Comparison of ENCODE assay signal across 9 mouse cellular contexts in the genomic region with DNA sequence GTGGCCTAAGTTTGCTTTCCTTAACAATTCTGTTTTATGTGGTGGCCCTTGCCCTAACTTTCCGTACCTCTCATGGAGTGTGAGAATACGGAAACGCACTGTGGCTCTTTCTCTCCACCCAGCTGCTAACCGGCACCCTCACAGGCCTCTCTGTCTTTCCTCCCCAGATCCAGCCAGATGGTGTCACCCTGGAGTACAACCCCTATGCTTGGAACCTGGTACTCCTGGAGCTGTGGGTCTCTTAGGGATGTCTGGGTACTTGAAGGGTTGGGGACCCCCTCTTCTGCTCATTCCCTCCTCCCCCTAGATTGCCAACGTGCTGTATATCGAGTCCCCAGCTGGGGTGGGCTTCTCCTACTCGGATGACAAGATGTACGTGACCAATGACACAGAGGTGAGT. TPM values are rescaled to one million over a fixed set of nuclear protein-coding genes. Genes with fewer than 3 reads are reported as not detected.
DNase-seq lines count a peak whose midpoint lies in the region; ATAC-seq and TF ChIP-seq lines count a peak whose summit lies in the region.
"Had no signal": no experiment of that assay in that cellular context is flagged by ENCODE, and none has a peak within 500 bp of the region (broad histone marks: within the 10 kb centered on the region; RNA-seq: fewer than 3 reads in every experiment).

No protein-coding gene starts in this region.

- no peak for ATAC-seq in lung, embryonic 16.5 days (ENCODE audit: low read depth)

- peak overlapping the region; percentile 71 for H3K4me3 ChIP-seq in embryonic facial prominence, embryonic 10.5 days
- H3K4me3 ChIP-seq in lung, embryonic 16.5 days (ENCODE audit: low read length), result peak overlapping the region; percentile 81
- peak overlapping the region; percentile 87 for H3K4me3 ChIP-seq in thymus, adult 2 months (ENCODE audit: control insufficient read depth, insufficient read depth, low read length)

- peak overlapping the region; percentile 85 for H3K9ac ChIP-seq in lung, embryonic 16.5 days (ENCODE audit: low read length)

- no peaks in the 10 kb centered on the region for H3K27me3 ChIP-seq in embryonic facial prominence, embryonic 10.5 days (replicated peaks; ENCODE audit: low read depth, poor library complexity, severe bottlenecking)
- no peaks in the 10 kb centered on the region for H3K27me3 ChIP-seq in lung, embryonic 16.5 days (ENCODE audit: control insufficient read depth, insufficient read depth, low read depth, low read length)
- H3K27me3 ChIP-seq in thymus, adult 2 months (ENCODE audit: control insufficient read depth, insufficient read depth, low read length), result no peaks in the 10 kb centered on the region

- TF ChIP-seq CTCF in thymus, adult 2 months (IDR thresholded peaks at IDR 0.05; ENCODE audit: borderline replicate concordance, control insufficient read depth, extremely low read depth, insufficient read depth, low read length, poor library complexity), result no peak; the same call in 1 of the 2 replicates

- intact Hi-C loops in left cerebral cortex, postnatal 10 days (cut with DNase I), result no loop called here

- H3K27ac ChIP-seq in embryonic facial prominence, embryonic 10.5 days (replicated peaks), result peak overlapping the region; percentile 92; the same call in 1 of the 2 replicates
- H3K27ac ChIP-seq in lung, embryonic 16.5 days (ENCODE audit: low read length), result no peak overlapping the region
- peak overlapping the region; percentile 55; the same call in 1 of the 2 replicates for H3K27ac ChIP-seq in thymus, adult 2 months (ENCODE audit: control insufficient read depth, insufficient read depth, low read length)

- no peak for TF ChIP-seq POLR2A in thymus, adult 2 months (IDR thresholded peaks at IDR 0.05; ENCODE audit: control insufficient read depth, extremely low read depth, insufficient read depth, low read length, poor library complexity)

- H3K36me3 ChIP-seq in embryonic facial prominence, embryonic 10.5 days (replicated peaks), result peaks cover 42% of the 10 kb centered on the region
- H3K36me3 ChIP-seq in lung, embryonic 16.5 days (ENCODE audit: control insufficient read depth, insufficient read depth, low read length), result peaks cover 15% of the 10 kb centered on the region
- peaks cover 21% of the 10 kb centered on the region for H3K36me3 ChIP-seq in thymus, adult 2 months (ENCODE audit: control insufficient read depth, insufficient read depth, low read length)

- no peaks in the 10 kb centered on the region for H3K9me3 ChIP-seq in embryonic facial prominence, embryonic 10.5 days
- H3K9me3 ChIP-seq in lung, embryonic 16.5 days (ENCODE audit: control insufficient read depth, low read length), result no peaks in the 10 kb centered on the region

- peaks cover 28% of the 10 kb centered on the region for H3K4me1 ChIP-seq in embryonic facial prominence, embryonic 10.5 days
- H3K4me1 ChIP-seq in lung, embryonic 16.5 days (replicated peaks; ENCODE audit: control insufficient read depth, insufficient read depth, low read length), result peaks cover 18% of the 10 kb centered on the region
- peaks cover 20% of the 10 kb centered on the region for H3K4me1 ChIP-seq in thymus, adult 2 months (replicated peaks; ENCODE audit: control insufficient read depth, insufficient read depth, low read length)

- H3K4me2 ChIP-seq in lung, embryonic 16.5 days (ENCODE audit: low read depth, low read length), result peak overlapping the region; percentile 100

- peak; percentile 44 for DNase-seq in kidney, adult 18-20 months
- DNase-seq in kidney, adult 11 months, result no peak
- no peak for DNase-seq in embryonic facial prominence, embryonic 10.5 days (ENCODE audit: low spot score)
- peak; percentile 47 for DNase-seq in induced T-regulatory cell, adult 2 months (ENCODE audit: low read depth)
- DNase-seq in thymus, adult 2 months, result peak; percentile 57
- no peak for DNase-seq in left cerebral cortex, postnatal 10 days (ENCODE audit: extremely low spot score in 1 of 2, low spot score in 2 of 2)
- no peak for DNase-seq in ovary, postnatal 14 days (ENCODE audit: low spot score)

- WGBS in embryonic facial prominence, embryonic 10.5 days, result 44% methylated on average over 8 of the region's 8 CpGs
- 39% methylated on average over 8 of the region's 8 CpGs for WGBS in lung, embryonic 16.5 days
- WGBS in thymus, adult 2 months, result 38% methylated on average over 8 of the region's 8 CpGs

RNA-seq across cellular contexts. Expression of a gene that starts 1.3 kb away (rescaled TPM):
- 4.8 and 5.4 TPM in 2 replicates for polyA plus RNA-seq in embryonic facial prominence, embryonic 10.5 days (2016; fragmentation: Nextera tagmentation; extraction: Ambion mirVana)
- polyA plus RNA-seq in lung, embryonic 16.5 days (2015; fragmentation: Nextera tagmentation; extraction: Ambion mirVana), result 7.1 and 7.8 TPM in 2 replicates
- polyA plus RNA-seq in thymus, adult 2 months (2012; rRNA removed), result 24.0 and 31.7 TPM in 2 replicates
- total RNA-seq in left cerebral cortex, postnatal 10 days (2021), result 1 to 10 TPM; 5.4 to 6.7 TPM

RNA-seq across cellular contexts. Expression of a gene that starts 1.9 kb away (rescaled TPM):
- polyA plus RNA-seq in embryonic facial prominence, embryonic 10.5 days (2016; fragmentation: Nextera tagmentation; extraction: Ambion mirVana), result 95.8 and 100 TPM in 2 replicates
- polyA plus RNA-seq in lung, embryonic 16.5 days (2015; fragmentation: Nextera tagmentation; extraction: Ambion mirVana), result 156 and 161 TPM in 2 replicates
- 467 and 538 TPM in 2 replicates for polyA plus RNA-seq in thymus, adult 2 months (2012; rRNA removed)
- 10 to 100 TPM; 77.5 to 78.8 TPM for total RNA-seq in left cerebral cortex, postnatal 10 days (2021)

RNA-seq across cellular contexts. Expression of a gene that starts 6.2 kb away (rescaled TPM):
- polyA plus RNA-seq in embryonic facial prominence, embryonic 10.5 days (2016; fragmentation: Nextera tagmentation; extraction: Ambion mirVana), result not detected in 2 replicates
- not detected in 2 replicates for polyA plus RNA-seq in lung, embryonic 16.5 days (2015; fragmentation: Nextera tagmentation; extraction: Ambion mirVana)
- polyA plus RNA-seq in thymus, adult 2 months (2012; rRNA removed), result 2.9 and 4.5 TPM in 2 replicates
- under 1 TPM in 1 of 2 experiments, not detected in 1; 0.58 TPM for total RNA-seq in left cerebral cortex, postnatal 10 days (2021)
- total RNA-seq: adrenal gland, postnatal 36 days had no signal

RNA-seq across cellular contexts. Expression of a gene that starts 12.0 kb away (rescaled TPM):
- 24.2 and 27.1 TPM in 2 replicates for polyA plus RNA-seq in embryonic facial prominence, embryonic 10.5 days (2016; fragmentation: Nextera tagmentation; extraction: Ambion mirVana)
- 16.6 and 16.9 TPM in 2 replicates for polyA plus RNA-seq in lung, embryonic 16.5 days (2015; fragmentation: Nextera tagmentation; extraction: Ambion mirVana)
- 9.5 and 11.5 TPM in 2 replicates for polyA plus RNA-seq in thymus, adult 2 months (2012; rRNA removed)
- total RNA-seq in left cerebral cortex, postnatal 10 days (2021), result 10 to 100 TPM; 19.6 to 20.3 TPM

RNA-seq across cellular contexts. Expression of a gene that starts 23.0 kb away (rescaled TPM):
- polyA plus RNA-seq in embryonic facial prominence, embryonic 10.5 days (2016; fragmentation: Nextera tagmentation; extraction: Ambion mirVana), result 36.7 and 40.7 TPM in 2 replicates
- polyA plus RNA-seq in lung, embryonic 16.5 days (2015; fragmentation: Nextera tagmentation; extraction: Ambion mirVana), result 193 and 203 TPM in 2 replicates
- polyA plus RNA-seq in thymus, adult 2 months (2012; rRNA removed), result 227 and 263 TPM in 2 replicates
- 10 to 100 TPM; 63.8 to 79.4 TPM for total RNA-seq in left cerebral cortex, postnatal 10 days (2021)

Comparison
In these comparisons a context has a peak if more than half of its experiments do, and no peak if none do; other contexts are left out.
1. DNase-seq: peak in kidney, adult 18-20 months (single experiment), induced T-regulatory cell, adult 2 months (single experiment) and thymus, adult 2 months (single experiment); none in kidney, adult 11 months (single experiment), embryonic facial prominence, embryonic 10.5 days (single experiment), left cerebral cortex, postnatal 10 days (0 of 2) and ovary, postnatal 14 days (single experiment).
2. Peak in every context shown above with its lines, with median percentiles within 50 percentile points of each other: H3K4me3 ChIP-seq.